Mouse (Mus musculus) limb, embryonic 15.5 days (tissue): ENCODE data around the gene Pym1. TPM values are rescaled to one million over a fixed set of nuclear protein-coding genes. Genes with fewer than 3 reads are reported as not detected.
"Not testable (repeated sequence)": the region's sequence is repeated elsewhere in the genome, so short reads cannot be mapped to it uniquely, and the experiment has no call there.

ENCODE experiments used
- ATAC-seq: fragments of 200-750 bp; cut with Nextera tagmentation; 2 replicates; pipeline ENCODE4 v1.8.0; 2017; ENCODE audit warnings: low read depth, moderate TSS enrichment; ENCODE audit not compliant: insufficient number of reproducible peaks, low FRiP score, low TSS enrichment
- H3K27ac ChIP-seq: fragments of 300-500 bp; sonication (generic); 2 replicates; pipeline ENCODE4 v1.5.1; 2015; ENCODE audit warnings: moderate library complexity, mild to moderate bottlenecking, inconsistent platforms
- H3K27me3 ChIP-seq: fragments of 300-500 bp; sonication (generic); 2 replicates; pipeline ENCODE4 v1.6.1; 2015; ENCODE audit warnings: inconsistent platforms
- H3K36me3 ChIP-seq: fragments of 300-500 bp; sonication (generic); 2 replicates; pipeline ENCODE4 v1.6.1; 2015; ENCODE audit warnings: inconsistent platforms
- H3K4me1 ChIP-seq: fragments of 300-500 bp; sonication (generic); 2 replicates; pipeline ENCODE4 v1.6.1; 2015; ENCODE audit warnings: inconsistent platforms
- H3K4me2 ChIP-seq: fragments of 300-500 bp; sonication (generic); 2 replicates; pipeline ENCODE4 v1.6.1; 2015; ENCODE audit warnings: mild to moderate bottlenecking, inconsistent platforms
- H3K4me3 ChIP-seq: fragments of 300-500 bp; sonication (generic); 2 replicates; pipeline ENCODE4 v1.5.1; 2015; ENCODE audit warnings: mild to moderate bottlenecking, inconsistent platforms
- H3K9ac ChIP-seq: fragments of 300-500 bp; sonication (generic); 2 replicates; pipeline ENCODE4 v1.6.1; 2015; ENCODE audit warnings: inconsistent platforms
- H3K9me3 ChIP-seq: fragments of 300-500 bp; sonication (generic); 2 replicates; pipeline ENCODE4 v1.6.1; 2016; ENCODE audit warnings: inconsistent platforms
- WGBS: fragments of 180-500 bp; shearing (Covaris S2); methylation state at CpG from one replicate; pipeline ENCODE4 v1.1.7; 2015; 5-methylcytosine and 5-hydroxymethylcytosine counted together
- polyA plus RNA-seq: library from polyadenylated mRNA; unstranded; fragments of >200 nt; fragmentation: Nextera tagmentation; extraction: Ambion mirVana; gene quantifications from 2 replicates; pipeline ENCODE4 v1.2.1, GENCODE M21; 2015

Gene Pym1
- 33.7 and 34.4 TPM in 2 replicates for polyA plus RNA-seq

DNA sequence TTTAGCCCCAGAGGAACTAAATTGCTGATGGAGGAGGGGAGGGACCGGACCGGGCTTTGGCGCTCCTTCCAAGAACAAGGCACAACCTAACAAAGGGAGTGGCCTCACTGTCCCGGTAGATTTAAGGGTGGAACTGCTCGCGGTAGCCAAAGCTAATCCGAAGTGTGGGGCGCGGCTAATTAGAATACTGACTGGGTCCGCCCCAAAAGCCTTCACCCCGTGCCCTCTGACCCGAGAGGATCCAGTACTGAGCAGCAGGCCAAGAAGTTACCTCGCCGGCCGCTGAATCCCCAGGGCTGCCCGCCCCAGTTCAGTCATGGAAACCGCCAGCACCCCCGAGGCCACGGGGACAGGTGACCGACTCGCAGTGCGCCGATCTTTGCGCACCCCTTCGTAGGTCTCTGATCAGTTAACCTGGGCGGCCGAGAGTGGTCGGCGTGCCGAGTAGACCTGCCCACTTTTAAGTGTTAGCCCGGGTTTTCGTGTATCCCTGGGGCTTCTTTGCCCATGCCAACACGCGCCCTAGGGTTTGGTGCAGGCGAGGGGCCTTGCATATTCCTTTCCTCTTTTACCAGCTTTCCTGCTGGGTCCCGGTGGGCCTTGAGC, at the start of gene Pym1:
Gene Pym1 (plus strand): TSS at position 244 of the 606 bp plus-strand sequence.
- peaks cover 4% of the 10 kb centered on the region; the same call in 1 of the 2 replicates for H3K36me3 ChIP-seq
- peak within 1 kb of the TSS; percentile 72 for H3K9ac ChIP-seq
- peak; percentile 17 for ATAC-seq
- H3K27me3 ChIP-seq, result no peaks in the 10 kb centered on the region
- H3K4me1 ChIP-seq, result peaks cover 32% of the 10 kb centered on the region
- peak within 1 kb of the TSS; percentile 78 for H3K4me3 ChIP-seq
- no peaks in the 10 kb centered on the region for H3K9me3 ChIP-seq
- WGBS, result under 1% methylated on average over 36 of the region's 36 CpGs
- H3K4me2 ChIP-seq, result peak within 1 kb of the TSS; percentile 83
- peak within 1 kb of the TSS; percentile 97 for H3K27ac ChIP-seq

- no peaks in the 10 kb centered on the region for H3K9me3 ChIP-seq
- no peak overlapping the region for H3K4me2 ChIP-seq
- H3K27me3 ChIP-seq, result no peaks in the 10 kb centered on the region
- H3K4me1 ChIP-seq, result peaks cover 13% of the 10 kb centered on the region
- H3K36me3 ChIP-seq, result peaks cover 52% of the 10 kb centered on the region
- no peak overlapping the region for H3K4me3 ChIP-seq
- 88% methylated on average over 5 of the region's 5 CpGs for WGBS
- no peak overlapping the region for H3K27ac ChIP-seq
- H3K9ac ChIP-seq, result no peak overlapping the region
- no peak for ATAC-seq
These were observed 48.7 kb upstream of the Pym1 start for GRCm38 (mm10) chr10:128699006-128699405.

DNA sequence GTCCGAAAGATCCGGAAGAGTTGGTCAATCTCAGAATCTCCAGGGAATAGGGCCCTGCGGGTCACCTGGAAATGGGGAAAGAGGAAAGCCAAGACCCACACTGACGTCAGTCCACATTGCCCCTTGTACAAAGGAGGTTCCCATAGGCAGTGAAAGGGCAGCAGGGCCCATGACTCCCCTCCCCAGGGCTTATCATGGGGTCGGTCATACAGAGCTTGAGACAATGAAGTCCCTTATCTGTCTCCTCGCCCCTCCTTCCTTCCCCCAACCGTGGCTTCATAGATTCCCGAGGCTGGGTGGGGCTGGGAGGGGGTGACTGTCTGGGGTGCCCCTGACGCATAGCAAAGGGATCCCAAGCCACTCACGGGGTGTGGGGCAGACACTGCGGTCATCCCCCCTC, 48.1 kb upstream of the Pym1 start:
- H3K36me3 ChIP-seq, result peaks cover 52% of the 10 kb centered on the region
- WGBS, result 82% methylated on average over 11 of the region's 11 CpGs
- no peak for ATAC-seq

DNA sequence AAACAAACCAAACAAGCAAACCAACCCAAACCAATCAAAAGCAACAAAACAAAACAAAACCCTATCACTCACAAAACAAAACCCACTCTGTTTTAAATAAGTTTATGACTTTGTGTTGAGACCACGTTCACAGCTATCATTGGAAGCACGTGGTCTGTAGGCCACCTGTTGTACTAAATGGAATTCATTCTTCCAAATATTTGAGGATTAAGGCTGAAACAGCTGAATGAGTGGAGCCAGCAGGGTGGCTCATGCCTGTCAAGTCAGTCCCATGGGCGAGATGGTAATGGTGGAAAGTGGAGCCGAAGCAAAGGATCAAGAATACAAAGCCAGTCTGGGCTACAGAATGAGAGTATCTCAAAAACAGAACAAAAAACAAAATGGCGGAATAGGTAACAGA, 47.0 kb upstream of the Pym1 start:
- Histone ChIP-seq H3K36me3 (peaks cover 52% of the 10 kb centered on the region), H3K4me2 (no peak overlapping the region), H3K27me3 (no peaks in the 10 kb centered on the region), H3K4me3 (no peak overlapping the region), H3K27ac (no peak overlapping the region), H3K9me3 (no peaks in the 10 kb centered on the region), H3K4me1 (peaks cover 19% of the 10 kb centered on the region), H3K9ac (no peak overlapping the region)
- WGBS, result 88% methylated on average over 5 of the region's 5 CpGs
- no peak for ATAC-seq

More for the DNA sequence above, 48.1 kb upstream of the Pym1 start:
- H3K4me2 ChIP-seq, result no peak overlapping the region
- no peak overlapping the region for H3K4me3 ChIP-seq
- peaks cover 16% of the 10 kb centered on the region for H3K4me1 ChIP-seq
- no peak overlapping the region for H3K27ac ChIP-seq
- H3K9me3 ChIP-seq, result no peaks in the 10 kb centered on the region
- no peak overlapping the region for H3K9ac ChIP-seq
- H3K27me3 ChIP-seq, result no peaks in the 10 kb centered on the region

- no peaks in the 10 kb centered on the region for H3K9me3 ChIP-seq
- no peak for ATAC-seq
- H3K36me3 ChIP-seq, result peaks cover 51% of the 10 kb centered on the region
- no peak overlapping the region for H3K27ac ChIP-seq
- no peak overlapping the region for H3K9ac ChIP-seq
- no peak overlapping the region for H3K4me3 ChIP-seq
- 81% methylated on average over 6 of the region's 6 CpGs for WGBS
- no peak overlapping the region for H3K4me2 ChIP-seq
- peaks cover 19% of the 10 kb centered on the region for H3K4me1 ChIP-seq
- no peaks in the 10 kb centered on the region for H3K27me3 ChIP-seq
These were observed 45.2 kb upstream of the Pym1 start for GRCm38 (mm10) chr10:128702328-128703007.

- WGBS, result 8% methylated on average over 4 of the region's 4 CpGs
- H3K36me3 ChIP-seq, result peaks cover 40% of the 10 kb centered on the region
- peaks cover 19% of the 10 kb centered on the region for H3K4me1 ChIP-seq
- H3K4me2 ChIP-seq, result peak within 1 kb of the TSS; percentile 55
- H3K27me3 ChIP-seq, result no peaks in the 10 kb centered on the region
- no peaks in the 10 kb centered on the region for H3K9me3 ChIP-seq
- H3K9ac ChIP-seq, result peak within 1 kb of the TSS; percentile 84
- H3K4me3 ChIP-seq, result peak within 1 kb of the TSS; percentile 89
- no peak for ATAC-seq
- peak within 1 kb of the TSS; percentile 98 for H3K27ac ChIP-seq
These were observed 43.8 kb upstream of the Pym1 start, which contains the start of gene Pmel for GRCm38 (mm10) chr10:128703895-128704294. Gene Pmel (plus strand): TSS chr10:128704195.

- H3K9ac ChIP-seq, result peak within 1 kb of the TSS; percentile 84
- peak within 1 kb of the TSS; percentile 98 for H3K27ac ChIP-seq
- H3K9me3 ChIP-seq, result no peaks in the 10 kb centered on the region
- H3K36me3 ChIP-seq, result peaks cover 32% of the 10 kb centered on the region
- H3K4me1 ChIP-seq, result peaks cover 19% of the 10 kb centered on the region
- H3K4me3 ChIP-seq, result peak within 1 kb of the TSS; percentile 89
- peak; percentile 90 for ATAC-seq
- WGBS, result under 1% methylated on average over 60 of the region's 62 CpGs
- peak within 1 kb of the TSS; percentile 55 for H3K4me2 ChIP-seq
- H3K27me3 ChIP-seq, result no peaks in the 10 kb centered on the region
These were observed 43.0 kb upstream of the Pym1 start, which contains the start of gene Cdk2 for GRCm38 (mm10) chr10:128704491-128705316. Gene Cdk2 (minus strand): TSS chr10:128705031.

- Histone ChIP-seq H3K27me3 (no peaks in the 10 kb centered on the region), H3K9ac (peak overlapping the region; percentile 29; the same call in 1 of the 2 replicates), H3K4me3 (peak overlapping the region; percentile 89), H3K9me3 (no peaks in the 10 kb centered on the region), H3K36me3 (peaks cover 26% of the 10 kb centered on the region), H3K4me2 (peak overlapping the region; percentile 55), H3K4me1 (peaks cover 19% of the 10 kb centered on the region), H3K27ac (peak overlapping the region; percentile 98)
- 7% methylated on average over 11 of the region's 11 CpGs for WGBS
- ATAC-seq, result no peak
These were observed 42.4 kb upstream of the Pym1 start for GRCm38 (mm10) chr10:128705317-128705693.

DNA sequence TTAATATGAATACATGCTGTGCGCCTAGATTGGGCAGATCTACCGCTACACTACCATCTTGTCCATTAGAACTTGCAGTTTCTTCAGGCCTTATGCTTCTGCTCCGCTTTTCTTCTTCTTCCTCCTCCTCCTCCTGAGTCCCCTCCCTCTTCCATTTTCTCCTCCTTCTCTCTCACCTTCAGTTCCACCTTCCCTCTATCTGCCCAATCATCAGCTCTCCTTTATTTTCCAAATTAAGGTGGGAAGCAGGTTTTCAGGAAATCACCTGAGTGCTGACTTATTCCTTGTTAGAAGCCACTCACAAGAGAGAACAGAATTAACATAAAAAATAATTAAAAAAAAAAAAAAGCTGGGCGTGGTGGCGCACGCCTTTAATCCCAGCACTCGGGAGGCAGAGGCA, 36.4 kb upstream of the Pym1 start:
- not testable (repeated sequence) for H3K27ac ChIP-seq, H3K27me3 ChIP-seq, H3K9me3 ChIP-seq, ATAC-seq, H3K4me2 ChIP-seq, H3K9ac ChIP-seq, H3K36me3 ChIP-seq, H3K4me1 ChIP-seq, H3K4me3 ChIP-seq
- 93% methylated on average over 7 of the region's 7 CpGs for WGBS

- Histone ChIP-seq H3K27me3 (no peaks in the 10 kb centered on the region), H3K4me3 (no peak overlapping the region), H3K4me1 (no peaks in the 10 kb centered on the region), H3K27ac (no peak overlapping the region), H3K4me2 (no peak overlapping the region), H3K9ac (no peak overlapping the region), H3K36me3 (peaks cover 17% of the 10 kb centered on the region), H3K9me3 (no peaks in the 10 kb centered on the region)
- WGBS, result 82% methylated on average over 19 of the region's 19 CpGs
- no peak for ATAC-seq
These were observed 31.8 kb upstream of the Pym1 start for GRCm38 (mm10) chr10:128715559-128716537.

GRCm38 (mm10) chr10:128725466-128725865, 22.2 kb upstream of the Pym1 start:
- H3K4me2 ChIP-seq, H3K4me1 ChIP-seq, ATAC-seq, H3K9me3 ChIP-seq, H3K27me3 ChIP-seq, H3K4me3 ChIP-seq, H3K9ac ChIP-seq, H3K27ac ChIP-seq: not testable (repeated sequence)
- peaks cover 25% of the 10 kb centered on the region for H3K36me3 ChIP-seq
- 76% methylated on average over 4 of the region's 4 CpGs for WGBS
